Mouse (Mus musculus): Measurements from ENCODE around the gene Insyn1. TPM values are rescaled to one million over a fixed set of nuclear protein-coding genes. Genes with fewer than 3 reads are reported as not detected.
A peak's percentile ranks its signal among the peaks of the same experiment; 100 is the strongest.

The Insyn1 gene
- total RNA-seq (2021), result 10 to 100 TPM; 13.1 to 14.5 TPM
- long read RNA-seq, experiment 1, result 0 reads
- long read RNA-seq, experiment 2, partial matches to known transcripts, result 0 of 1 reads
- long read RNA-seq, experiment 2, other reads (novel, unspliced or antisense), result 0 of 1 reads

DNA sequence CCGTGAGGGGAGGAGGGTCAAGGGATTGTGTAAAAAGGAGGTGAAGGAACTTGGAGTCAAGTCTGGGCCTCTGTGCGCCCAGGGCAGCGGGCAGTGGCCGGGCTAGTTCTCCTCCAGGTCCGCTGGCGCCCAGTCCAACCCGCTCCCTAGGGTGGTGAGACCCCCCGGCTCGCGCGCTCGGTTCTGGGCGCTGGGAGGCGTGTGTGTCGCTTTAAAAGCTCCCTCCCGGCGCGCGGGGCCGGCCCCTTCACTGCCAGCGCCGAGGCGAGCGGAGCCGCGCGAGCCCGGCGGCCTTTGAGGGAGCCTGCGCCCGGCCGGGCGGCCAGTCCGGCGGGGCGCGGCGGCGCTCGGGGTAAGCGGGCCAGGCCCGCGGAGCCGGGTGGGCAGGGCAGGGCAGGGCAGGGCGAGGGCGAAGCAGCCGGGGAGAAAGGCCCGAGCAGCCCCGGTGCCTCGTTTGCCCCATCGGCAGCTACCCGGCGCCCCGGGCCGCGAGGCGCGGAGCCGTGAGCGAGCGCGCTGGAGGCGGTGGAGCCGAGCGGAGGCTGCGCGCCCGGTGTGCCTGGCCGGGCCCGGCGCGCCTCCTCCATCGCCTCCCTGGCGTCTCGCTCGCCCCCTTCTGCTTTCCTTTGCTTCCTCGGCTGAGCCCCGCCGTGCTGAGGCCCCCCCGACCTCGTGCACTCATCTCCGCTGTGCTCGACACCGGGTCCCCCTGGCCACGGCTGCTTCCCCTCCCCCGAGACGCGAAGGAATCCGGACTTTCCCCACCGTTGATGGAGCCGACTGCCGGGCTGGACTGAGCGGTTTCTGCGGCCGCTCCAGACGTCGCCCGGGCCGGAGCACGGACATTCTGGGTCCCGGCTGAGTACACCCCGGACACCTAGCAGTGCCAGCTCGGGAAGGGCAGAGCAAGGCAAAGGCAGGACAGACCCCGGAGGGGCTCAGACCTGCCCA lies at the start of gene Insyn1:
TSS of gene Insyn1 (plus strand) at position 753 of the 951 bp plus-strand sequence.
- peak; percentile 21 to 34 for DNase-seq (ENCODE audit: low spot score in 2 of 2)

DNA sequence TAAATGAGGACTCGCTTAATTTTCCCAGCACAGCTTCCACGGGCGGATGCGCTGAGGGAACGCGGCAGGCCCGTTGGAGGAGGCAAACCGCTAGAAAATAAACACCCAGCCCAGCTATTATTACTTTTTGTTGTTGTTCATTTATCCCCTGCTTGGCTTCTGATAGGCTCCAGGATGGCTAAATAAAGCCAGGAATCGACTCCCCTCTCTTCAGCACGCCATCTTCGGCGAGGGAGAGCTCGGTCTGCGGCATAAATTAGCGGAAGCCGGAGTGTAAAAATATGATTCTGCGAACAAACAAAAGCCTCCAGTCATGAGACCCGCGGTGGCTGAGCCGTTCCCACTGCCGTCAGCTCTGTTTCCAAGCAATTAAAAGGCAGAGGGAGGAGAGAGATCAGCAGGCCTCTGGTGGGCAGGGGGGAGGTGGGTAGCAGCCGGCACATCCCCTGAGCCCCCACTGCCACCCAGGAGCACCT lies 49.4 kb upstream of the Insyn1 start:
- DNase-seq (ENCODE audit: low spot score in 2 of 2), result no peak

DNA sequence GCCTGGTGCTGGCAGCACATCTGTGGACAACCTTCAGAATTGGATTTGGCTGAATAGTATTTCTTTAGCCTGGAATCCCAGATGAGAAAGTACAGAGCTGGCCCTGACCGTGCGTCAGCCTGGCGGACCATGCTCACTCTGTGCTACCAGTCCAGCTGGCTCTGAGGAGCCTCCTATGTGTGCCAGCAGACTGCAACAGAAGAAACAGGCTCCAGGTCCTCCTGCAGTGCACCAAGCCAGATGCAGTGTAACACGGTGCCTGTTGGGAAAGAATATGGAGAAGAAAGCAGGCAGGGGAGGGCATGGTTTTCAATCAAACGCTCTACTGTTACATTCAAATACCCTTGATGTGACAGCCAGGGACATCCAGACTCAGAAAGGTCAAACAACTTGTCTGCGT lies 48.3 kb upstream of the Insyn1 start:
- no peak for DNase-seq (ENCODE audit: low spot score in 2 of 2)

DNA sequence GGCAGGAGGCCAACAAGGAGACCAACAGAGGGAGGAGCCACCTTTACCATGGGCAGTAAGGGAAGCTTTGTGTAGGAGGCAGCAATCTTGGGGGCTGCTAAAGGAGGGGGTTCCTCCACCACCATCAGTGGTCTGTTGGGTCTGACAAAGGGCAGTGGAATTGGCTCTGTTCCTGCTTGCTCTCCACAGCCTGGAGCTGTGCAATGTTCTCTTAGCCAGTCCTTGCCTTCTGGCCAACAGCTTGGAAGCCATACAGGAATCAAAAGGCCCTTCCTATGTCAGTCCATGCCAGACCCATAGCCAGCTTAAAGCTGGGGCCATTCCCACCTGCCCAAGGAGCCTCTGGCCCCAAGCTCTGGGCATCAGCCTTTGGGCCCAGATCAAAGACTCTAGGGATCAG lies 47.8 kb upstream of the Insyn1 start:
- DNase-seq (ENCODE audit: low spot score in 2 of 2), result no peak

DNA sequence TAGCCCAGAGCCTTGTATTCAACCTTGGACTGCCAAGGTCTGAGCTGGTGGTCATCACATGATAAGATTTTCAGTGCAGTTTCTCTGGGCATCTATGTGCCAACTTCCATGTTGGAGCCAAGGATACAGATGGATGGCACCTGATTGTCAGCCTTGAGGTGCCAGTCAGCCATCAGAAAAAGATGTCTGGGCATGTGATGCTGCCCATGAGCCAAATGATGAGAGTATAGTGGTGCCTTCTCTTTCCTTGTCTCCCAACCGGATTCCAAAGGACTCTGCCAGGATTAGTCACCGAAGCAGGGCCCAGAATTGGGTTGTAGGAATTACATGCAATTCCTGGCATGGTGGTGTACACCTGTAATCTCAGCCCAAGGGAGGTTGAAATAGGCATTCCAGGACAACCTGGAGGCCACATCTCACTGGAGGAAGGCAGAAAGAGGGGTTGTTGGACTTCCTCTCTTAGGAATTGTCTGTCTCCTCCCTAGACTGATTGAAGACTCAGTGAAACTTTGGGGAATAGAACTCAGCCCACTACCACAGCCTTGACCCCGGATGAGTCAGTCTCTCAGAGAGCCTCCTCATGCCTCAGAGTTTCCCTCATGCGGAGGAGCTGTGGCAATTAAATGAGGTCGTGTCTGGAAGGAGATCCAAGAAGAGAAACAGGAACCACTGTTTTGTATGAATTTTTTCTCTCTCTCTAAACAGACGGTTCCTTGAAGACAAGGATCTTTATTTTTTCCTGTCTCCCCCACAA lies 46.9 kb upstream of the Insyn1 start:
- DNase-seq (ENCODE audit: low spot score in 2 of 2), result no peak

DNA sequence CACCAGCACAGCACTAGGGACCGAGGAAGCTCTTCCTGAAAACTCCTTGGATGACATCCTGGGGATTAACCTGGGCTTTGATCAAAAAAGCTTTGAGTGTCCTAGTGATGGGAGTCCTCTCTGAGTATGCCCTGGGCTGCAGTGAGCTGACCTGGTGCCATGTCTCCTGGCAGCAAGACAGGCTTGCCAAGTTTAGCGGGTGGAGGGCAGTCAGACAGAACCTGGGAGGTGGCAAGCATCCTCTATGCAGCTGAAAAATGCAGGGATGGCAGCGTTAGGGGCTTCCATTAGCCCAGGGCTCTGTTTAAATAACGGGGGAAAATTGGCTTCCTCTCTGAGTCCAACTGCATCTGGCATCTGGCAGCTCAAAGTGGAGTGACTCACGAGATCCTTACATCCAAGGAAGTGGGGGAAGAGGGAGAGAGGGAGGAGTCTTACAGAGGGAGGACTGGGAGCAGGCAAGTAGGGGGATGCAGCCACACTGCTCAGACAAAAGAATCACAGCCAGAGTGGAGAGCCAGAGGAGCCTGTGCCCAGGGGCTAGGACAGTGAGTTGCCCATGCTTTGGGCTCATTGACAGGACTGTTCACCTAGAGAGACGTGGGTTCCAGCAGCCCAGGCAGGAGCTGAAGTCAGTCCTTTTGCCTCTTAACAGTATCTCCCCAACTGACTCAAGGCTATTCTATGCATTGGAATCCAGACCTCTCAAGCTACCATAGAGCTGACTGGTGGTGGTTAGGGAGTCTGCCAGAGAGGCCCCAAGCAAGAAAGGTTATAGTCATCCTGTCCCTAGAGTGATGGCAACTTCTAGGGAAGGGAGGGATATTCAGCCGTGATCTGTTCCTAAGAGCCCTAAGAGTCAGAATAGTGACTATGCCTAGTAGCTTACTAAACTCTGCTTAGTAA lies 46.0 kb upstream of the Insyn1 start:
- DNase-seq (ENCODE audit: low spot score in 2 of 2), result no peak

DNA sequence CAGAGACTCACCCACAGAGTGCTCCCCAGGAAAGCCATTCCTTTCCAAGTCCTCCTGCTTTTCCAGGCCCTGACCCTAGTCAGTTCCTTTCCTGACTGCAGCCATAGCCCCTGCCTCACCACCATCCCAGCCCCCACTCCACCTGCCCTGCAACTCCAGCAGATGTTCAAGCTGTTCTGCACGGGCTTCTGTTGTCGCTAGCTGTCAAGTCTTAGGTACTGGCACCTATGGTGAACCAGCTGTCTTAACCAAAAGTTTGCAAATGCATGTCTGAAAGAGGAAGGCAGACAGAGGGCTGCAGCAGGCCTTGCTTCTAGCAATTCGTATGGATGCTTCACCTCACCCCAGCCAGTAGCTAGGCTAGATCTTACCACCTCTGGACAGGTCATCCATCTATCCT lies 45.3 kb upstream of the Insyn1 start:
- no peak for DNase-seq (ENCODE audit: low spot score in 2 of 2)

DNA sequence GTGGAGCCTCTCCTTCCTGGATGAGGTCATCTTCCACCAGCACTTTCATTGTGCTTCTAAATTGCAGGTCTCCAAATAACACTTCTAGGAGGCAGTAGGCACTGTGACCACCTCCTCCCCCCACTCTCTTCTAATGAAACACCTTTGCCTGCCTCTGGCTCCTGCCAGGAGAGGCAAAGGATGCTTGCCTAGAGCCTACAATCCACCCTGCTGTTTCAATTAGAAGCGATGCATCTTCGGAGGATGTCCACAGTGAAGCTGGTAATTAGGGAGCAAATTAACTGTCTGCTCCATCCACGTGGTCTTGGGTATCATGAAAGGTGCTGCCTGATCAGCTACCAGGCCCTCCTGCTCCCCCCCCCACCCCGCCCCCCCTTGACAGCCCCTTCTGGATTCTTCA lies 41.6 kb upstream of the Insyn1 start:
- DNase-seq (ENCODE audit: low spot score in 2 of 2), result no peak

DNA sequence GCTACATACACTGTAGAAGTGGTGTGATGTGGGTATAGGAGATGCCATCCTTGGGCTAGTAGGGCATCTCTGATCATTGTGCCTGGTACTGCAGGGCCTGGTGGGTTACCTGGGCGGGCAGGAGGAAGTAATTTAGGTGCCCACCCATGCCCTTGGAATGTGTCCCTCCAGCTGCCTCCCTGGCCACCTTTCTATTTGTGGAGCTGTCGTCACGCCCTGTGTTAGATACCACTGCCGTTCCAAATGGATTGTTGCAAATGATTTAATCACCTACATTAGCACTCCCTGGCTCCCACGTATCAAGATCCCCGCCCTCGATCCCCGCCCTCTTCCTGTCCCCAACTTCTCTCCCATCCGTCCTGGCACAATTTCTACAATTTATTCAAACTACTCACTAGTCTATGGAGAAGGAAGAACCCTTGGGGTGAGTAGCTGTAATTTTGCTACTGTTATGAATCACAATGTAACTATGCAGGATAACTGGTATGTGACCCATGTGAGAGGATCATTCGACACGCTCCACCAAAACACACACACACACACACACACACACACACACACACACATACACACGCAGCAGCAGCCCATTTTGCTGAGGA lies 40.3 kb upstream of the Insyn1 start:
- DNase-seq (ENCODE audit: low spot score in 2 of 2), result no peak

DNA sequence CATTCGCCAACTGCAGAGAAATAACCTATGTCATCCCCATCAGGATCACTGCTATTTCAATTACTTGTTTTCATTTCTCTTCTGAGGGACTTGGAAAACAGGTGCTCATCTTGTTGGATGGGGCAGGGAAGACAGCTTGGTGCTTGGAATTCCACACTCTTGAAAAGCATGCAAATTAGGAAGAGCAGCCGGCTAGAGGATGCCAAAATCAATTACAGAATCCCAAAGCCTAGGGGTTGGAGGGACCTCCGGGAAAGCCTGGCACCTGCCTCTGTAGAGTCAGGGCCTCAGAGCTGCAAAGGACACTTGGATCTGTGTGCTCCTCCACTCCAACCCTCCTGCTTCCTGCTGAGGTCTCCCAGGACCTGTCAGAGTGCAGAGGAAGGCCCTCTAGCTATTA lies 38.9 kb upstream of the Insyn1 start:
- DNase-seq (ENCODE audit: low spot score in 2 of 2), result no peak

DNA sequence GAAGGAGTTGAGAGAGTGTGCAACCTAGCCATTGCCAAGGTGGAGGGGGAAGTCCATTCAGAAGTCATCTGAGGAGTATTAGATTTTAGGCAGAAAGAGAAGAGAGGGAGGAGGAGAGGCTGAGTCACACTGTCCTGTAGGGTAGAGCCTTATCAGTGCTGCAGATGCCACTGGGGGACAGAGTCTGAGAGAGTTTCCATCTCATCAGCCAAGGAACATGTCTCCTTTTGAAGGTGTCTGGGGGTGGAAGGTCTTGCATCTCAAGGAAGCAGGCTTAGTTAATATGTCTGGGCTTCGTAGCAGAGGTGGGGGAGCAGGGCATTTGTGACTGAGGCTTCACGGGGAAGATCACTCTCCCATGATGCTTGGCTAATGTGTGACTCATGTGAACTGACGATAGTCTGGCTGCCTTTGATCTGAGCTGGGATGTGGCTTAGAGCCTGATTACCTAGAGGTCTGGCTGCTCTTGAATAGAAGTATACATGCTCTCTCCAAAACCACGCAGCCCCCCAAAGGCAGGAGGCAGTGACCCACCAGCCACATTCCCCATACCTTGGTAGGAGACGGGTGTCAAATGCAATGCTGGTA lies 34.5 kb upstream of the Insyn1 start:
- no peak for DNase-seq (ENCODE audit: low spot score in 2 of 2)

DNA sequence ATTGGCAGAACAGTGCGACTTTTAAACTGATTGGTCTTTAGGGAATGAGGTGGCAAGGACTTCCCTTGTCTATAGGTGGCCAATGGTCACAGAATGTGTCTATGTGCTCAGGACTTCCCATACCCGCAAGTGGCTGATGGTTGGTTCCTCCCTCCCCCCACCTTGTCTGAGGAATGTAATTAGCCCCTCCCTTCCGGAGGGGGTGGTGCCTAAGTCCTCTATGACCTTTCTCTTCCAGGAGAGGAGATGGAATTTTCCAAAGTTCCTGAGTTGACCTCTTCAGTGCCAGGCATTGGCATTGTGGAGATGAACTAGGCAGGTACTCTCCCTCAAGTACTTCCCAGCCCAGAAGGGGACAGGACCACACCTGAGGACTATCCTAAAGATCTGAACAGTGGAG lies 33.5 kb upstream of the Insyn1 start:
- DNase-seq (ENCODE audit: low spot score in 2 of 2), result no peak

DNA sequence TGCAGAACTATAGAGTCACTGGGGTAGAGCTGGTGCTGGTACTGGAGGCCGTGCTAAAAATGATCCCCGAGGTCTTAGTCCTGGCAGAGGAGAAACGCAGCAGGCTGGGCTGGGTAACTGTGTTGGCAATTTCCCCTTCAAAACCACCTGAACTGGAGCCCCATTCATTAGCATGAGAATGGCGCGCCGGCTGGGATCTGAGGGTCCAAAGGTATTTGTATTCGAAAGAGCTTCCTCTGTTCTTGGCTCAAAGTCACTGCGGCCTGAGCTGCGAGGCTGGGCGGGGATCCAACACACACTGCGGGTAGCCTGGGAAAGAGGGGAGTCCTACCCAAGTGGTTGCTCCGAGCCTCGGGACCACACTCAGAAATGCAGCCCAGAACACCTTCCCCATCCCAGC lies 32.6 kb upstream of the Insyn1 start:
- no peak for DNase-seq (ENCODE audit: low spot score in 2 of 2)

DNA sequence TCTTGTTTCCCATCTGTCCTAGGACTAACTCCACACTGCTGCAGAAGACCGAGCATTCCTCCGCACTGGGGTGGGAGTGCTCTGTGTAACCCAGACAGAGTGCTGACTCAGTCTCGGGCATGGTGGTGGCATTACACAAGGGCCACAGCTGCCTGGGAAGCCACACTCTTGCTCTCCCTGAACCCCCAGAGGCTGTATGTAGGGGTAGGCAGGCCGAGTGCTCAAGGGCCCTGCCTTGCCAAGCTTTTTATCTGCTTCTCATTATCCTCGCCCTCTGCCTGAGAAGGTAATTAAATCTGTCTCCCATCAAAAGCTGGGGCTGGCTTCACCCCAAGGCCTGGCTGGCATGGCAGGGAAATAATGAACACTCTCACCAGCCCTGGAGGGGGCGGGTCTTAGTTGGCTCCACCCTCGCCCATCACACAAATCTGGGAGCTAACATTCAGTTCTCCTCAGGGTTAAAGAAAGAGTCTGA lies 30.9 kb upstream of the Insyn1 start:
- no peak for DNase-seq (ENCODE audit: low spot score in 2 of 2)

DNA sequence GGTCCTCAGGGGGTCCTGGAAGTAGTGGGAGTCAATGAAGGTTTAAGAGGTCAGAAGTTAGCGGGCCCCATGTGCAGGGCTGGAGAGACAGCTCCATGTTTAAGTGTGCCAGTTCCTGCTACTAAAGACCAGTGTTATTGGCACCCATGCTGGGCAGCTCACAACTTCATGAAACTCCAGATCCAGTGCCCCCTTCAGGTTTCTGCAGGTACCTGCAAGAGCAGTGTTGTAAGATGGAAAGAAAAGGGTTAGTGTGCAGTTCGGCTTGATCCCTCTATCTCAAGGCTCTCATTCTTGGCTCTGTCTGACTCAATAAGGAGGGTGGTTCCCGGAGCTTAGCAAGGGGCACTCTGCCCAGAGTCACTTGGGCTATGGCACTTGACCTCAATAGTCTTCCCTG lies 30.1 kb upstream of the Insyn1 start:
- no peak for DNase-seq (ENCODE audit: low spot score in 2 of 2)

DNA sequence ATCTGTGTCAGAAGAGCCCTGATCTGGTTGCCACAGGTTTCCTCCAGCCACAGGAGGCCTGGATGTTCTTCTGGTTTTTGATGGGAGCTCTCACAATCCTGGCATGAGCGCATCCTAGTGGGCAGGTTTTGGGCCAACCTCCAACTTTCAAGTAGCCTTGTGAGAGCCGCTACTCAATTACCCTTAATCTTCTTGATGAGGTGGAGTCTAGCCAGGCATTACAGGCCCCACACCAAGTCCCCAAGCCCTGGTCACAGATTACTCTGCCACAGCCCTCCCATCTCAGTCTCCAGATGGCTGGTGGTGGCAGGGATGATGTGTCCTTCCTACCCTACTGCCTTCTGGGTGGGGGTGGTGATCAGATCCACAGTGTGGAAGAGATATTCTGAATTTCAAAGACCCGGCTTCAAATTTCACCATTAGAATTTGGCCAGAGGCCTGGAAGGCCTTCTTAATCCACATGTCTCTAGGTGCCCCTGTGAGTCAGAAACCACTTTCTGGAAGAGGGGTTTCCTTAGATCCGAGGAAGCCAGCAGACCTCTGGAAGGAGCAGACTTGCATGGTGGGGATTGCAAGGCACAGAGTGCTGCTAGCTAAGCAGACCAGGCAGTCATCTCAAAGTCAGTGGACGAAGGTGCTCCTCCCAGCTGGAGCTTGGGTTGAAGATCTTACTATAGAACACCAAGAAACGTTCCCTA lies 29.4 kb upstream of the Insyn1 start:
- no peak for DNase-seq (ENCODE audit: low spot score in 2 of 2)

DNA sequence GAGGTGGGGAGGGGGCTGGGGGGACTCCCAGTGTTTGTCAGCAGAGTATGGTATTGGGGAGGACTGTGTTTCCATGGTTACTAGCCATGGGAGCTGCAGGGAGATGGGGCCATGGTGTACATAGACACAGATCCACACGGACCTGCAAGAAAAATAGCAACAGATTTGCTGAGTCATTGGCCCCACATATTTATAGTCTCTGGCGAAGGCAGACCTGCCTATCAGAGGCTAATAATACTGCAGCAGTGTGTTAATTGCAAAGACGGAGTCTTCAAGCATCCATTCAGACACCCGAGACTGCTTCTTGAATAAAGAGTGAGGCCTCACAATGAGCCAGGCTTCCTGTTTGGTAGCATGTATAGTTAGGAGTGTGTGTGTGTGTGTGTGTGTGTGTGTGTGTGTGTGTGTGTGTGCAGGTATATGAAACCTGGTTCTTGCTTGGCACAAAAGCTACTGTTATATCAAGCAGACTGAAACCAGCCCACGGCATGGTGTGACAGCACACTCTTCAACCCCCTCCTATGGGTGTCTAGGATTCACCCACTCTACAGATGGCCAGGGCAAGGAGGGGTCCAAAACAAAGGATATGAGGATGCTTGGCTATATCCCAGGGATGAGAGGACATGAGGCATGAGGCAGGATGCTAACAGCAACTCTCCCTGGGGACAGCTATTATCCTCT lies 20.9 kb upstream of the Insyn1 start:
- no peak for DNase-seq (ENCODE audit: low spot score in 2 of 2)

DNA sequence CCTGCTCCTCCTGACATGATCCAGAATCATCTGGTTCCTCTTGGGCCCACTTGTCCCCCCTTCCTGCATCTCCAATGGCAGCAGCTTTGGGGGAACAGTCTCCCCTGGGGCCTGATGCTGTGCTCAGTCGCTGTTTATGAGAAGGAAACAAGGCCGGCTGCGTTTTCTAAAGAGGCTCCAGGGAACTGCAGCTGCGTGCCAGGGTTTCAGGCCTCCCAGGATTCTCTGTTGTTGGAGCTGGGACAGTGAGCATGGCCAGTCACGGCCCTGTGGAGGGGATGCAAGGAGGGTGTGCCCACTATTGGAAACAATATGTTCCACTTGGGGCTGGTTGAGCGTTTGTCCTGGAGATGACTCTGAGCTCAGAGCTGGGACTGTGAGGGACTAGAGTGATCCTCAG lies 17.9 kb upstream of the Insyn1 start:
- DNase-seq (ENCODE audit: low spot score in 2 of 2), result no peak
